Mouse (Mus musculus) small intestine, adult 2 months (tissue): ENCODE measurements at regions not wholly inside any gene's neighbourhood (a gene's known extent, or its start where the extent isn't known, plus 50 kb on each side); places are given as distances from the start of the nearest gene placed in this dataset.

ENCODE experiments used
- H3K27ac ChIP-seq: fragments of 200-500 bp; 2 replicates; pipeline ENCODE4 v1.5.1; 2012; ENCODE audit warnings: low read depth, low read length, control low read depth, inconsistent platforms; ENCODE audit not compliant: insufficient read depth
- H3K27me3 ChIP-seq: fragments of 200-500 bp; 2 replicates; pipeline ENCODE4 v1.6.1; 2012; ENCODE audit warnings: mild to moderate bottlenecking, moderate library complexity, low read length, inconsistent platforms; ENCODE audit not compliant: control insufficient read depth, insufficient read depth
- H3K36me3 ChIP-seq: fragments of 200-500 bp; 2 replicates; pipeline ENCODE4 v1.6.1; 2012; ENCODE audit warnings: mild to moderate bottlenecking, low read length, control low read depth, inconsistent platforms; ENCODE audit not compliant: control insufficient read depth, insufficient read depth
- H3K4me1 ChIP-seq: fragments of 200-500 bp; 2 replicates; pipeline ENCODE4 v1.6.1; 2012; ENCODE audit warnings: low read length, inconsistent platforms, mixed read lengths; ENCODE audit not compliant: control insufficient read depth, insufficient read depth, insufficient read length
- H3K4me3 ChIP-seq: fragments of 200-500 bp; 2 replicates; pipeline ENCODE4 v1.5.1; 2012; ENCODE audit warnings: low read depth, mild to moderate bottlenecking, control low read depth, inconsistent platforms, low read length, moderate library complexity
- CTCF ChIP-seq: fragments of 200-500 bp; IDR thresholded peaks from 2 replicates; pipeline ENCODE4 v1.5.1; 2012; ENCODE audit warnings: low read depth, mild to moderate bottlenecking, control low read depth, inconsistent platforms, low read length, moderate library complexity, mixed read lengths; ENCODE audit not compliant: insufficient replicate concordance, insufficient read length; ENCODE audit errors: extremely low read depth
- POLR2A ChIP-seq: fragments of 200-500 bp; IDR thresholded peaks from 2 replicates; pipeline ENCODE4 v1.6.1; 2012; ENCODE audit warnings: low read depth, mild to moderate bottlenecking, control low read depth, inconsistent platforms, low read length, moderate library complexity
- WGBS: fragments of 180-500 bp; shearing (Covaris S2); methylation state at CpG from one replicate; pipeline ENCODE4 v1.1.7; 2018; 5-methylcytosine and 5-hydroxymethylcytosine counted together

DNA sequence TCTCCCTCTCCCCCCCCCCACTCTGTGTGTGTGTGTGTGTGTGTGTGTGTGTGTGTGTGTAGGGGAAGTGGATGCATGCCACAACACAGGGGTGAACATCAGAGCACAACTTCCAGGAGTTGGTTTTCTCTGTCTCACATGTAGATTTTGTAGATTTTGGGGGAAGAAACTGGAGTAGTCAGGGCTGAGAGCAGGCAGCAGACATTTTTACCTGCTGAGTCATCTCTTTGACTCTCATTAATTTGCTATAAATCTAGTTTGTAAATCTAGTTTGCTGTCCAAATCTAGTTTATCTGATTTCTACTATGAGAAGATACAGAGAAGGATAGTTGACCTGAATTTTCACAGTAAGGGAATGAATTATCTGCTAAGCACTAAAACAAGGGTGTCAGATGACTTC is 250.1 kb downstream of the Clic5 start:
- TF ChIP-seq CTCF (no peak), POLR2A (no peak)
- Histone ChIP-seq H3K27me3 (no peaks in the 10 kb centered on the region), H3K4me1 (no peaks in the 10 kb centered on the region), H3K4me3 (no peak overlapping the region), H3K27ac (no peak overlapping the region), H3K36me3 (no peaks in the 10 kb centered on the region)

GRCm38 (mm10) chr17:44443460-44443859 is 255.1 kb downstream of the Clic5 start:
- Histone ChIP-seq H3K36me3 (no peaks in the 10 kb centered on the region), H3K27me3 (no peaks in the 10 kb centered on the region), H3K4me3 (no peak overlapping the region), H3K4me1 (no peaks in the 10 kb centered on the region), H3K27ac (no peak overlapping the region)
- WGBS = 65% methylated on average over 11 of the region's 11 CpGs
- no peak for TF ChIP-seq CTCF
- no peak for TF ChIP-seq POLR2A

GRCm38 (mm10) chr17:44445361-44445760 is 257.0 kb downstream of the Clic5 start:
- H3K4me3 ChIP-seq = no peak overlapping the region
- no peak for TF ChIP-seq CTCF
- no peak for TF ChIP-seq POLR2A
- H3K36me3 ChIP-seq = no peaks in the 10 kb centered on the region
- 66% methylated on average over 3 of the region's 3 CpGs for WGBS
- H3K27ac ChIP-seq = no peak overlapping the region
- no peaks in the 10 kb centered on the region for H3K4me1 ChIP-seq
- H3K27me3 ChIP-seq = no peaks in the 10 kb centered on the region
